Mouse (Mus musculus): ENCODE measurements around the gene Hectd4.

Gene Hectd4

DNA sequence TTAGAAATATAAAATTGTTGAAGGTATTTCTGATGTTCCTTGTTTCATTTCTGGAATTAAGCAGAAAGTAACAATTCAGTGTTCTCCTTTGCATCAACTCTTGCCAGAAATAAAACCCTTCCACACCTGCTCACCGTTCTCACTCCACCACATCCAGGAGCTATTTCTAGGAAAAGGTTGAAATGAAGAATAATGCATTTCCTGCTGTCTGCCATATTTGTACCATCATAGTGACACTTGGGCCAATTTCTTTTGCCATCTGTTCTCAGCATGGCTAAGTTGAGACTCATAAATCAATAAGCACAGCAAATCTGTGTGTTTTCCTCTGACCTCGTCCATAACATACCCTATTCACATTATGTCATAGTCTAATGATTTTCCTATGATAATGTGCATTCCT, 18.2 kb downstream of the Hectd4 start:
- no peak for DNase-seq

- DNase-seq, result no peak
These were observed 19.8 kb downstream of the Hectd4 start for GRCm38 (mm10) chr5:121239846-121240245.

- DNase-seq, result no peak
These were observed 21.2 kb downstream of the Hectd4 start for GRCm38 (mm10) chr5:121241182-121241581.

- no peak for DNase-seq
These were observed 22.2 kb downstream of the Hectd4 start for GRCm38 (mm10) chr5:121242261-121242660.

GRCm38 (mm10) chr5:121242701-121243100, 22.7 kb downstream of the Hectd4 start:
- no peak for DNase-seq

DNA sequence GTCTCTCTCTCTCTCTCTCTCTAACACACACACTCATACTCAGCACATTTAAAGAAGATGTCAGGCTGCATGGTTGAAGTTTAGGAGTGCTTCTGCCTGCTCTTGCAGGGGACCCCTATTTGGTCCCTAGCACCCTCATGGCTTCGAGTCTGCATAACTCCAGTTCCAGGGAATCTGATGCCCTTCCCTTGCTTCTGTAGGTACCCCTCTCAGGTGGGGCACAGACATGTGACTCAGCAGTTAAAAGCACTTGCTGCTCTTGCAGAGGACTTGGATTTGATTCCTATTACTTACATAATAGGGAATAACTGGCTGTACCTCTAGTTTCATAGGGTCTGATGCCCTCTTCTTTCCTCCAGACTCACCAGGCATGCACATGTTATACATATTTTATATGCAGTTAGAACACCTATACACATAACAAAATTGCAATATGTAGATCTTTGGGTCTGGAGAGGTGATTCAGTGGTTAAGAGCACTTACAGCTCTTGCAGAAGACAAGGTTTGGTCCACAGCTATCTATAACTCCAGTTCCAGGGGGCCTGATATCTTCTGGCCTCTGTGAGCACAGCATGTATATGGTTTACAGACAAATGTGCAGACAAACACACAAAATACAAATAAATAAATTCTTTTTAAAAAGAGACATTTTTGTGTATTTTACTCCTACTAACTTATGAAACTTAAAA, 23.8 kb downstream of the Hectd4 start:
- no peak for DNase-seq

- no peak for DNase-seq
These were observed 24.3 kb downstream of the Hectd4 start for GRCm38 (mm10) chr5:121244365-121244731.

DNA sequence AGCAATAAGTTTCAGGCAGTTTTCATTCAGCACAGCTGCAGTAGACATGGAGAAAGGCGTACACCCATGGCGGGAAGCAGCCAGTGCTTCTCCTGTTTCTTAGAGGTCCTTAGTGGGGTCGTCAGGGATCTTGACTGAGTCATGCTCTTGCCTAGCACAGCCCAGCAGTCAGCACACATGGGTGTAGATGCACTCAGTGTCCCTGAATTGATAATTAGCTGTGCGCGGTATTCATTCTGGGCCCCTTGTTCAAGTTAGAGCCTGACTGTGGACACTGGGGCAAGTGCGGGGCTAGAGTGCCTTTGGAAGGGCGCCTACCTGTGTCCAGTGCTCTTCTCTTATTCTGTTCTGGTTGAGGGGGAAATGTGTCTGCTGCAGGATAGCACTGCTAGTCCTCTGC, 25.2 kb downstream of the Hectd4 start:
- DNase-seq, result no peak

GRCm38 (mm10) chr5:121248766-121249394, 28.9 kb downstream of the Hectd4 start:
- no peak for DNase-seq

DNA sequence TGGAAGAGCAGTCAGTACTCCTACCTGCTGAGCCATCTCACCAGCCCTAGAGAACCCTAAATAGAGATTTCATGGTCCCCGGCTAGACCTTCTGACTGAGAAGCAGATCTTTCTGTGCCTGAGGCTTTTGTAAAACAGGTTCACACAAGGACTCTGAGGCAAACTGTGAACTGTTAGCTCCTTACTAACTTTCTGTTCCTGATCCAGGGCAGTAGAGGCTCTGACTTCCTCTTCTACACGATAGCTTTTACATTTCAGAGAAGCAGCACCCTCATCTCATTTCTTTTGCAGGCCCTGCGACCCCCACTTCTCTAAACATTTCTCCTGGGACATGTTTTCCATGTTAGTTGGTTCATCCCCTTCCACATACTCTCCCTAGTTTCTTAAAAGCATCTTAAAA, 29.7 kb downstream of the Hectd4 start:
- no peak for DNase-seq

DNA sequence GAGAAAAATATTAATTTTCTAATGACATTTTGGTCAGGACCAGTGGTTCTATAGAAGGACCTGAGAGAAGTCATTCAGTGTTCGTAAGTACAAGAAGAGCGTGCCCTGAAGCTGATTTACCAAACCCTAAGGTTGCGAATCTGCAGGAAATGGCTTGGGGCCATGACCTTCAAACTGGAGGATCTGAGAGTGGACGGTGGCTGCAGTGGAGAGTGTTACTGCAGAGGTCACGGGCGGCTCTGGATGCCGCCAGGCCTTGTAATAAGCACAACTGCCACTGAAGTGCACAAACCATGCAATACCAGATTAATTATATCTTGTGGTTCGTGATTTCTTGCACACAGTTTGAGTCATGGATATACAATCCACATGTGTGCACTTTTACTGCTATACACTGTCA, 31.8 kb downstream of the Hectd4 start:
- DNase-seq, result no peak

- DNase-seq, result no peak
These were observed 33.9 kb downstream of the Hectd4 start for GRCm38 (mm10) chr5:121253816-121254497.

DNA sequence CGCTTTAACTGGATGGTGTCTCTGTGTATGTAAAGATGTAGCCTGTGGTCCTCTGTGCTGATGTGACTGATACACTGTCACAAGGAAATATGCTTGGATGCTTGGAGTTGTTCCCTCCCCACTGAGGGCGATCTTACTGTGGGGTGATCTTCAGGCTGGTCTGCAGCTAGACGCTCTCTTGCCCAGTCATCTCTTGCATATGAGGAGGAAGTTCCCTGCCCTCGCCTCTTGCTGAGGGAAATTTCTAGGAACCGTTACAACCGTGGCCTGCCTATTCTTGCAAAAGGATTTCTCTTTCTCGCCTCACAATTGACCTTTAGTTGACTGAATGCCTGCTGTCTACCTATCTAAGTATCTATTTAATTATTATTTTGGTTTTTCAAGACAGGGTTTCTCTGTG, 35.0 kb downstream of the Hectd4 start:
- no peak for DNase-seq

DNA sequence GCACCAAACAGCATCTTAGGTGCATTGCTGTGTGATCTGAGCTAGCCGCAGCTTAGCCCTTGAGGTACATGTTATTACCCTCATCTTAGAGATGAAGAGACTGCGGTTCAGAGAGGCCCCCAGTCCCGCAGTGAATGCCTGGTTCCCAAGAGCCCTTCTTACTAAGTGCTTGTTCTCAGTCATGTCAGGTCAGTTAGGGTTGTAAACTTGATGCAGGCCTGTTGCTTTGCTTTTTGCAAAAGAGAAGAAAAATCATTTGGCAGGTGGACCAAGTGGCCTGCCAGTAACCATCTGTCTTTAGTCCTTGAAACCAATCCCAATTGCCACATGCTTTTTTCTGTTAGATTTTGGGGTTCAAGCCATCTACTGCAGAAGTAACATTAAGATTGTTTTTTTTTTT, 41.8 kb downstream of the Hectd4 start:
- DNase-seq, result no peak

- no peak for DNase-seq
These were observed 42.4 kb downstream of the Hectd4 start for GRCm38 (mm10) chr5:121262415-121262814.

- no peak for DNase-seq
These were observed 44.6 kb downstream of the Hectd4 start for GRCm38 (mm10) chr5:121264593-121264992.

GRCm38 (mm10) chr5:121266741-121267382, 46.8 kb downstream of the Hectd4 start:
- DNase-seq, result peak; percentile 73

- no peak for DNase-seq
These were observed 51.0 kb downstream of the Hectd4 start for GRCm38 (mm10) chr5:121271046-121271445.

DNA sequence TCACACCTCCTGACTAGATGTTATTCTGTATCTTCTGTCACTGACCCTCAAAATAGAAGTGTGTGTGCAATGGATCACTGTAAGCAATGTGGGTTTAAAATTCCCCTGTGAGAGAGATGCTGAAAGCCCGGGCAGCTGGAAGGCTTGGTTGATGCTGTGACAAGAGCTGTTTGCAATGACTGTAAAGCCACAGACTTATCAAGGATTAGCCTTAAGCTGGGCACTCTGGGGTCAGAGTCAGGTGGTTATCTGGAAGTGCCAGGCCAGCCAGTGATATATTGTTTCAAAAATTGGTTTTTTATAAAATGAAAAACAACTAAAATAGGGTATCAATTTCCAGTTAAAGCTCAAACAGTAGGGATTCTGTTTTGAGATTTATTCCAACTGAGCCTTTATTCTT, 56.8 kb downstream of the Hectd4 start:
- no peak for DNase-seq

DNA sequence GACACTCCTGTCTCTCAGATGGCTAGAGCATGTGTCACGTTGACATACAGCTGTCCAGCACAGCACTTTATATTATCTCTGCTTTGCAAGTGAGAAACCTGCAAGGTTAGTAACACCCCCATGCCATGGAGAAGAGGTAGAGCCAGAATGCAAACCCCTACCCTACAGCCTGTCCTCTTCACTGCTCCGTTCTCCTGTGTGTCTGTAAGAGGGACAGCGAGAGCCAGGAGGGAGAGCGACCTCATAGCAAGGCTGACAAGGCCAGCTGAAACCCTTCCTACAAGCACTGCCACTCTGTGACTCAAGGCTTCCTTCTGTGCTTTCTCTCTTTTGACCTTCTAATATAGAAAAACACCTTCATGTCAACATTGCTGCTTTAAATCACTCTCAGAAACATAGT, 60.4 kb downstream of the Hectd4 start:
- DNase-seq, result no peak

GRCm38 (mm10) chr5:121283051-121283450, 63.0 kb downstream of the Hectd4 start:
- no peak for DNase-seq

DNA sequence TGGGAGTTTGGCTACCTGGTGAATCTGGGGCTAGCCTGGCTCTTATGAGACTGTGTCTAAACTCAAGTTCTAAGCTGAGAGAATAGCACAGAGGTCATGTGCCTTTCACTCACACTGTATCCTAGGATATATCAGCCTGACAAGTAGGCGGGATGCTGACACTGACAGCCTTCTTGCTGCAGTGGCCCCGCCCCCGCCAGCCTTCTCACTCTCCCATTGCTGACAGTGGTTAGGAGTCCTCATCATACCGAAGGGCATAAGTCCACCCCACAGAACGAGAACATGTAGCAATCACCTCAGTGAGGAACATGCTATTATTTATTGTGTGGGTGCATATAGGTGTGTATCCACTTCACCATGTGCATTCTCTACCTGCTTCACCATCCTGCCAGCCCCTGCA, 64.8 kb downstream of the Hectd4 start:
- DNase-seq, result no peak

DNA sequence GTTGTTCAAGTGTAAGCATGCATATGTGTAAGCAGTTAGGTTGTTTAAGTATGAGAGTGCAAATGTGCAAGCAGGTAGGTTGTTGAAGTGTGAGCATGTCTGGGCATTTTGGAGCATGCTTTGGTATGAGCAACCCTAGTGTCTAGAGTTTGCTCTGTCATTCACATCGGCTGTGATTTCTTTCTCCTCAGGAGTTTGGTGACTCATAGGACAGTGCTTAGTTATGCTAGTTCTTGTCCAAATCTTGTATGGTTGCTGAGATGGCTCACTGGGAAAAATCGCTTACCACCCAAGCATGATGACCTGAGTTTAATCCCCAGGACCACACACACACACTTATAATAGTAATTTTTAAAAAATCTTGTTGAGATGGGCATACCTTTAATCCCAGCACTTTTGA, 67.2 kb downstream of the Hectd4 start:
- DNase-seq, result no peak

GRCm38 (mm10) chr5:121290289-121290688, 70.3 kb downstream of the Hectd4 start:
- no peak for DNase-seq
